Mouse (Mus musculus): ENCODE measurements around the gene Atp5d. TPM values are rescaled to one million over a fixed set of nuclear protein-coding genes. Genes with fewer than 3 reads are reported as not detected.
A peak's percentile ranks its signal among the peaks of the same experiment; 100 is the strongest.

The Atp5d gene
- total RNA-seq, 2 experiments from 2014 or later, result 397 to 417 TPM

DNA sequence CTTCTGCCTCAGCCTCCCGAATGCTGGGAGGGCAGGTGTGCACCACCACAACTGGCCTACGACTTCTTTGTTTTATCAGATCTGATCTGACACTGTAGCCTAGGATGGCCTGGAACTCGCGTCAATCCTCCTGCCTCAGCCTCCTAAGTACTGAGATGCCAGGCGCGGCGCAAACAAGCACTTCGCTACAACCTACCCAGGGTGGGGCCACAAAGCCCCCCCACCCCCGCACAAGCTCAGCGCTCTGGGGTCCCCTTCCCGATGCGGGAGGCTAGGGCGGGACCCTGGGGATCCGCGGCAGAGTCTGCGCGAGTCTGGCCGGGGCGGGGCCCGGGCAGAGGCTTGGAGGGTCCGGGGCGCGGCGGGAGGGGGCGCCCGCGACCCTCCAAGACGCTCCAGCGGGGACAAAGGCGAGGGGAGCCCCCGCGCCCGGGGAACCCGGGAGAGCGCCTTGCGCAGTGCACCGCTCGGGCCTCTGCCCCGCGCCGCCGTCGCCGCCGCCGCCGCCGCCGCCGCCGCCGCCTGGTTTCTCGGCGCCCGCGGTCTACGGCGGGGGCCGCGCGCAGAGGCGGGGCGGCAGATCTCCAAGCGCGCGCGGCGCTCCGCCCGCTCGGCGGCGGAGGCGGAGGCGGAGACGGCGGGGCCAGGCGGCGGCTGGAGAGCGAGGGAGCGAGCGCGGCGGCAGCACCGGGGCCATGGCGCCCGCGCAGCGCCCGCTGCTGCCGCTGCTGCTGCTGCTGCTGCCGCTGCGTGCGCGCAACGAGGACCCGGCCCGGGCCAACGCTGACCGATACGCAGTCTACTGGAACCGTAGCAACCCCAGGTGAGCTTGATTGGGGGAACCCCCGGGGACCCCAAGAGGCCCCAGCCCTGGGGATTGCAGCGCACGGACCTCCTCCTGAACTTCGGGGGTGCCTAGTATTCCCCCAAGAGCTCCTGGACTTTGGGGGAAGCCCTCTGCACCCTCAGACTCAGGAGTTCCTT lies 40.9 kb downstream of the Atp5d start, which contains the start of gene Efna2:
Gene Efna2 (plus strand): TSS at position 415 of the 984 bp plus-strand sequence.
- DNase-seq (ENCODE audit: low spot score in 2 of 2), result no peak

DNA sequence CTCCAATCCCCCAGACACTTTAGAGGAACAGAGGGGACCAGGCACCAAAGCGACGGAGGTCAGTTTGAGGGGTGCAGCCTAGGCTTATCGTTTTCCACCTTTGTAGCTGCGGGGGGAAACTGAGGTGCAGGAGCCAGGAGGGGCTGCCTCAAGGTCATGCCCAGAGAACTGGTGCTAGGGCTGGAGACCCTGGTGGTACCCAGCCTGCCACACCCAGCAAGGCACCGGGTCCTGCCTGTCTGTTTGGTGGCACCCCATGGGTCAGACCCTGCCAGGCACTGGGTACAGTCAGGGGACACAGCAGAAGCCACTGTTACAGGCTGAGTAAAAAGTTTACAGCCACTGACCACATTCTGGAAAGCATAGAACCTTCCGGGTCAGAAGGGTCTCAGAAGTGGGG lies 41.9 kb downstream of the Atp5d start:
- DNase-seq (ENCODE audit: low spot score in 2 of 2), result no peak

DNA sequence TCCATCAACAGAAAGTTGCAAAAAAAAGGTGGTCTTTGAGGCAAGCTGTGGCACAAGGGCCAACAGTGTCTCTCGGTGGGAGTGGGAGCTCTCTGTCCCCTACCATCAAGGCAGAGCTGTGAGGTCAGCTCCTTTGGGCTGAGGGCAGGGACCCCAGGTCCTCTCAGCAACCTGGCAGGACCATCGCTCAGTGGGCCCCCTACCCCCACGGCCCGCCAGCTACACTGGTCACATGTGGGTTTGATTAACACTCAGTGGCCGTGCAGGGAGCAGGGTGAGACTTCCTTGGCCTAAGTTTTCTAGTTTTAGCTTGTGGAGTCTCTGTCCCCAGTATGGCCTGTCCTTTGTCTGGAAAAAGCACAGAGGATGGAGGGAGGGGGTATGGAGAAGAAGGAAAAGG lies 42.4 kb downstream of the Atp5d start:
- DNase-seq (ENCODE audit: low spot score in 2 of 2), result no peak

DNA sequence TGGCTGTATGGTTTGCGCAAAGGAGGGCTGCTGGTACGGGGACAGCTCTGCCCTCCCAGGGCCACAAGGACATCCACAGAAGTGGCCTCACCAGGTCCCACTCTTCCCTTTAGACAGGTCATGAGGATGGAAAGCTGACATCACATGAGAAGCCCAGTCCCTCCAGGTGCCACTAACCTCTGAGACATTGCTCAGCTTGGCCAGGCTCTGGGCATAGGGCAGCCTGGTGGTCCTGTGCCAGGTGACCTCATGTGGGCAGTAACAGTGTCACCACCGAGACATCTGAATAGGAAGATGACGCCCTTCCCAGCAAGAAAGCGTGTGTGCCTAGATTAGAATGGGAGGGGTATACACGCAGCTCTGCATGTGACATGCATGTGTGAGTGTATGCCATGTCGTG lies 44.1 kb downstream of the Atp5d start:
- no peak for DNase-seq (ENCODE audit: low spot score in 2 of 2)

DNA sequence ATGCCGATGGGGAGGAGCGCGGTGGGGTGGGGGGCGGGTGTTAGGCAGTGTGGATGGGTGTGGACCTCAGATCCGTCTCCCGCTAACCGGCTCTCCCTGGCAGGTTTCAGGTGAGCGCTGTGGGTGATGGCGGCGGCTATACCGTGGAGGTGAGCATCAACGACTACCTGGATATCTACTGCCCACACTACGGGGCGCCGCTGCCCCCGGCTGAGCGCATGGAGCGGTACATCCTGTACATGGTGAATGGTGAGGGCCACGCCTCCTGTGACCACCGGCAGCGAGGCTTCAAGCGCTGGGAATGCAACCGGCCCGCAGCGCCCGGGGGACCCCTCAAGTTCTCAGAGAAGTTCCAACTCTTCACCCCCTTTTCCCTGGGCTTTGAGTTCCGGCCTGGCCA lies 48.2 kb downstream of the Atp5d start:
- no peak for DNase-seq (ENCODE audit: low spot score in 2 of 2)

DNA sequence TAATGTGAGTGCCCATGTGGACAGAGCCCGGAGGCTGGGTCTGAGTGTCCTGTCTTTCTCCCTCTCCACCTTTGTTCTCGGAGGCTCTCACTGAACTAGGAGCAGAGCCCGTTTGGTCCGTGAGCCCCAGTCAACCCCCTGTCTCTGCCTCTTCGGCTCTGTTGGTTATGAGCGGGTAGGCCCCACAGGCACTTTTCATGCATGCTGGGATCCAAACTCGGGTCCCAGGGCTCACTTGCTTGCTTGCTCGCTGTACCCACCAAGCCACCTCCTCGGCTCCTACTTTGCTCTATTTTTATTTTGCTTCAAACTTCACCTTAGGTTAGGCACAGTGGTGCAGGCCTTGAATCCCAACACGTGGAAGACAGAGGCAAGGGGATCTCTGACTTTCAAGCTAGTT lies 49.3 kb downstream of the Atp5d start:
- DNase-seq (ENCODE audit: low spot score in 2 of 2), result no peak

DNA sequence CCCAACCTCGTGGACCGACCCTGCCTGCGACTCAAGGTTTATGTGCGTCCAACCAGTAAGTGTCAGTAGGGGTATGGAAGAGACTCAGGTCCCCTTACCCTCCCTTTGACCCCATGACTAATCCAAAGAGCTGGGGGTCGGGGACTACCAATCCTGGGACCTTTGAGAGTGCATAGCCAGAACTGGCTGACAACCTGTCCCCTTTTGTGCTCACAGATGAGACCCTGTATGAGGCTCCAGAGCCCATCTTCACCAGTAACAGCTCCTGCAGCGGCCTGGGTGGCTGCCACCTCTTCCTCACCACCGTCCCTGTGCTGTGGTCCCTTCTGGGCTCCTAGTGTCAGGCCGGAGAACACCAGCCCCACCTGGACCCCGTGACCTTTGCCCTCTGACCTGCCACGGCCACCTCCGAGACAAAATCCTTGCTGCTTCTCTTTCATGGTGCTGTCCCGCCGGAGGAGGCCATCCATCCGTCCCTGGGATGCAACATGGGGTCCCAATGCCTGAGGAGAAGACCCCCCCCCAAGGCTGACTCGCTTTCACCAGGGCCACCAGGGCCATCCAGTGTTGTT lies 50.1 kb downstream of the Atp5d start:
- DNase-seq (ENCODE audit: low spot score in 2 of 2), result no peak

DNA sequence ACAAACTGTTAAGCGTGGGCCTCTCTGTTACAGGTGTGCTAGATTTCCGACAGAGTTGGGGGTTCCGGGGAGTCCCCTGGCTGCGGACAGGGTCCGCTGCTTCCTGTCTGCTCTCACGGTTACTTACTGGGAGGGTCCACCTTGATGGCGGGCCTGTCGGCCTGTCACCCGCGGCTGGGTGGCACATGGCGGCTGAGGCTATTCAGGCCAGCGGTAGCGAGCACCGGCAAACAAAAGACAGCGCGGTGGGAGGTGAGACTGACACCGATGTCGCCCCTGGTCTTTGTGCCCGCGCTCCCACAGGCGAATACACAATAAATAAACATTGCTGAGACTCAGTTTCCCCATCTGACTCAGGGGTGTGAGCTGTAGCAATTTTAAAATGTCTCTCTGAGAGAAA lies 51.6 kb downstream of the Atp5d start:
- no peak for DNase-seq (ENCODE audit: low spot score in 2 of 2)

DNA sequence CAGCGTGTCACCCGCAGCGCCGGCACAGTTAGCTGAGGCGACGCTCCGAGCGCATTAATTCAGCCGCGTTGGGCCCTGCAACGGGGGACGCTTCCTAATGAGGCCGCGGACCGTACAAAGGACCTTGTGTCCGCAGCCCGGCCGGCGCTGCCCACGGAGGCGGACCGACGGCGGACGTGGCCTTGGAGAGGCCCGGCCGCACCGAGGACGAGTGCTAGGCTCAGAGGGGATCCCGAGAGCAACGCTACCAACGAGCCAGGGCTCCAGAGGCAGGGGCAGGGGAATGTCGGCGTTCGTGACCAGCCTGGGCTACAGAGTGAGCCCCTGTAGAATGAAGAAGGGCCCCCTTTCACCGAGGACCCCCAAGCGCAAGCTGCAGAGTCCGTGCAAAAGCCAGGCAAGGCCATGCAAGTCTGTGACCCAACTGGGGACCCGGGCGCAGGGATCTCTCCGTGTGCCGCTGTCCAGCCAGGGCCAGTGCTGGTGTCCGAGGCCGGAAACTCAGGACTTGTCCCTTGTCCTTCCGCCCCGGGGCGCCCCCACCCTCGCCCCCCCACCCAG lies 52.1 kb downstream of the Atp5d start:
- peak in 1 of 2 experiments; percentile 64 for DNase-seq (ENCODE audit: low spot score in 2 of 2)

DNA sequence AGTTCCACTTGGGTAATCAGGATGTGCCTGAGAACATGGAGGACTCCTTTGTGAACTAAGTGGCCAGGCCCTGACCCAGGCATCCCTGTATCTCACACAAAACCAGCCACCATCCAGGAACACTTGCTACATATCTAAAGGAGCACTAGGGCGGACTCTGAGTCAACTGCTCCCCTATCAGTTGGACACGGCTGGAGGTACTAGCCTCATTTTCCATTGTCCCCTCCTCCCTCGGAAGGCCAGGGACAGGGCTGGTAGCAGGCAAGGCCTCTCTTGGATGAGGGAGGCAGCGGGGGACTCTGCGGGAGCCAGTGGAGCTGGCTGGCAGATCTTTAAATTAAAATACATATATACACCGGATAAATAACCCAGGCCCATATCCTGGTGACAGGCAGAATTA lies 55.5 kb downstream of the Atp5d start:
- DNase-seq (ENCODE audit: low spot score in 2 of 2), result no peak

DNA sequence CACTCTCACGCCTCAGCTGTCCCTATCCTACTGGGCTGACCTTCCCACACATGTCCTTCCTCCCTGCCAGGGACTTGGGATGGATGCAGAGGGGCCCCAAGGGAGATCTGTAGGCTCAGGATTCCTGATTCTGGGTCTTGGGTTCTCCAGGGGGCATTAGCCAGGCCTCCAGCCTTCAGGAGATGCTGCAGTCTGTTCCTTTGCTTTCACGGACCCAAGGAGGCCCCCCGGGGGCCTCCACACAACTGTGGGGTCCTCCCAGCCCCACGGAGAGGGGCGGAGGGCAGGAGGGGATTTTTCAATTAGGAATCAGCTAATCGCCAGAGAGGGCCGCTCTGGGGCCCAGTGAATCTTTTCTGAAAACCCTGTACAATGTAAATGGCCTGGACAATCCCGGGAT lies 56.0 kb downstream of the Atp5d start:
- DNase-seq (ENCODE audit: low spot score in 2 of 2), result no peak

Other genes starting within 250 kb of the Atp5d start
- not detected for gene Cfd, start 247.8 kb upstream of the Atp5d start, total RNA-seq (2021)
- gene Med16, start 229.7 kb upstream of the Atp5d start, total RNA-seq (2021), result 10 to 100 TPM; 48.8 to 51.9 TPM
- gene Gm26602, start 227.8 kb upstream of the Atp5d start, total RNA-seq (2021), result not detected
- gene Kiss1r, start 221.7 kb upstream of the Atp5d start, total RNA-seq (2021), result 1 to 10 TPM; 5.0 to 8.9 TPM
- gene R3hdm4, start 217.4 kb upstream of the Atp5d start, total RNA-seq (2021), result 100 to 1,000 TPM; 424 to 430 TPM
- 1 to 10 TPM; 4.5 to 6.4 TPM for gene Arid3a, start 211.6 kb upstream of the Atp5d start, total RNA-seq (2021)
- gene Wdr18, start 178.5 kb upstream of the Atp5d start, total RNA-seq (2021), result 10 to 100 TPM; 35.5 to 40.8 TPM
- under 1 TPM; 0.12 to 0.21 TPM for gene Grin3b, start 167.9 kb upstream of the Atp5d start, total RNA-seq (2021)
- gene Tmem259, start 154.3 kb upstream of the Atp5d start, total RNA-seq (2021), result 100 to 1,000 TPM; 135 to 144 TPM
- gene Cnn2, start 150.0 kb upstream of the Atp5d start, total RNA-seq (2021), result 1 to 10 TPM; 7.5 to 9.3 TPM
- 10 to 100 TPM in 1 of 2 experiments, 1 to 10 TPM in 1; 9.8 to 10.5 TPM for gene Abca7, start 142.1 kb upstream of the Atp5d start, total RNA-seq (2021)
- gene Arhgap45, start 122.0 kb upstream of the Atp5d start, total RNA-seq (2021), result 1 to 10 TPM; 3.8 to 3.9 TPM
- gene Polr2e, start 98.8 kb upstream of the Atp5d start, total RNA-seq (2021), result 10 to 100 TPM; 74.1 to 74.3 TPM
- 100 to 1,000 TPM; 456 to 501 TPM for gene Gpx4, start 91.5 kb upstream of the Atp5d start, total RNA-seq (2021)
- gene Sbno2, start 33.1 kb upstream of the Atp5d start, total RNA-seq (2021), result 10 to 100 TPM; 19.8 to 21.3 TPM
- 10 to 100 TPM; 89.2 to 90.7 TPM for gene Stk11, start 22.8 kb upstream of the Atp5d start, total RNA-seq (2021)
- gene Cbarp, start 2.2 kb downstream of the Atp5d start, total RNA-seq (2021), result 100 to 1,000 TPM; 401 to 436 TPM
- gene Midn, start 9.6 kb downstream of the Atp5d start, total RNA-seq (2021), result 10 to 100 TPM; 90.9 to 100.0 TPM
- gene Cirbp, start 27.4 kb downstream of the Atp5d start, total RNA-seq (2021), result 100 to 1,000 TPM in 1 of 2 experiments, 10 to 100 TPM in 1; 93.5 to 126 TPM
- 1 to 10 TPM; 5.1 to 5.2 TPM for gene 1600002K03Rik, start 34.3 kb downstream of the Atp5d start, total RNA-seq (2021)
- 10 to 100 TPM; 14.8 TPM for gene Efna2, start 40.9 kb downstream of the Atp5d start, total RNA-seq (2021)
- 10 to 100 TPM; 34.4 to 43.7 TPM for gene Mum1, start 87.8 kb downstream of the Atp5d start, total RNA-seq (2021)
- 100 to 1,000 TPM; 169 to 175 TPM for gene Ndufs7, start 110.5 kb downstream of the Atp5d start, total RNA-seq (2021)
- 10 to 100 TPM; 39.9 to 43.7 TPM for gene Gamt, start 122.4 kb downstream of the Atp5d start, total RNA-seq (2021)
- gene Dazap1, start 122.9 kb downstream of the Atp5d start, total RNA-seq (2021), result 10 to 100 TPM; 83.0 to 93.6 TPM
- gene Rps15, start 153.8 kb downstream of the Atp5d start, total RNA-seq (2021), result 100 to 1,000 TPM; 727 to 762 TPM
- 100 to 1,000 TPM; 131 to 133 TPM for gene Apc2, start 157.3 kb downstream of the Atp5d start, total RNA-seq (2021)
- gene 2310011J03Rik, start 181.9 kb downstream of the Atp5d start, total RNA-seq (2021), result 10 to 100 TPM; 20.4 to 23.1 TPM
- gene Pcsk4, start 190.9 kb downstream of the Atp5d start, total RNA-seq (2021), result 1 to 10 TPM; 3.2 to 4.4 TPM
- gene Reep6, start 191.3 kb downstream of the Atp5d start, total RNA-seq (2021), result 10 to 100 TPM; 10.1 to 10.6 TPM
- gene Adamtsl5, start 209.8 kb downstream of the Atp5d start, total RNA-seq (2021), result 1 to 10 TPM; 2.0 to 2.8 TPM
- 1 to 10 TPM; 3.2 to 3.4 TPM for gene Plk5, start 217.8 kb downstream of the Atp5d start, total RNA-seq (2021)
- 10 to 100 TPM; 20.3 to 24.2 TPM for gene Mex3d, start 249.0 kb downstream of the Atp5d start, total RNA-seq (2021)

All from layer of hippocampus, postnatal 14 days (tissue).